Mouse (Mus musculus) kidney, embryonic 14.5 days (tissue): ENCODE measurements around the gene Rps15. TPM values are rescaled to one million over a fixed set of nuclear protein-coding genes. Genes with fewer than 3 reads are reported as not detected.
A peak's percentile ranks its signal among the peaks of the same experiment; 100 is the strongest.

ENCODE experiments used
- ATAC-seq: fragments of 200-750 bp; cut with Nextera tagmentation; 2 replicates; pipeline ENCODE4 v1.8.0; 2017; ENCODE audit warnings: moderate number of reproducible peaks, mild to moderate bottlenecking, moderate TSS enrichment, moderate library complexity; ENCODE audit not compliant: low FRiP score, low TSS enrichment
- H3K27ac ChIP-seq: fragments of 300-500 bp; sonication (generic); 2 replicates; pipeline ENCODE4 v1.5.1; 2014; ENCODE audit warnings: low read depth, mild to moderate bottlenecking, low read length, moderate library complexity, mixed read lengths
- H3K27me3 ChIP-seq: fragments of 300-500 bp; sonication (generic); 2 replicates; pipeline ENCODE4 v1.6.1; 2014; ENCODE audit warnings: mild to moderate bottlenecking, low read length; ENCODE audit not compliant: control insufficient read depth, insufficient read depth
- H3K36me3 ChIP-seq: fragments of 300-500 bp; sonication (generic); 2 replicates; pipeline ENCODE4 v1.6.1; 2014; ENCODE audit warnings: low read length, mixed read lengths; ENCODE audit not compliant: control insufficient read depth, insufficient read depth
- H3K4me1 ChIP-seq: fragments of 300-500 bp; sonication (generic); 2 replicates; pipeline ENCODE4 v1.6.1; 2014; ENCODE audit warnings: low read length, mixed read lengths; ENCODE audit not compliant: control insufficient read depth, insufficient read depth
- H3K4me2 ChIP-seq: fragments of 300-500 bp; sonication (generic); replicated peaks from 2 replicates; pipeline ENCODE4 v1.6.1; 2014; ENCODE audit warnings: low read depth, mild to moderate bottlenecking, low read length
- H3K4me3 ChIP-seq: fragments of 300-500 bp; sonication (generic); 2 replicates; pipeline ENCODE4 v1.5.1; 2014; ENCODE audit warnings: mild to moderate bottlenecking, low read length
- H3K9ac ChIP-seq: fragments of 300-500 bp; sonication (generic); 2 replicates; pipeline ENCODE4 v1.6.1; 2014; ENCODE audit warnings: low read depth, mild to moderate bottlenecking, low read length, moderate library complexity
- H3K9me3 ChIP-seq: fragments of 300-500 bp; sonication (generic); 2 replicates; pipeline ENCODE4 v1.6.1; 2016; ENCODE audit warnings: low read length; ENCODE audit not compliant: control insufficient read depth
- WGBS: fragments of 180-500 bp; shearing (Covaris S2); extraction: QIAGEN DNeasy Blood & Tissue Kit; methylation state at CpG from one replicate; pipeline ENCODE4 v1.1.7; 2014; 5-methylcytosine and 5-hydroxymethylcytosine counted together
- microRNA-seq: library from miRNA; unstranded; fragments of <30 nt; microRNA quantifications from one replicate; pipeline ENCODE4, GENCODE M21; 2016
- polyA plus RNA-seq: library from polyadenylated mRNA; unstranded; fragments of >200 nt; fragmentation: Nextera tagmentation; extraction: Ambion mirVana; gene quantifications from 2 replicates; pipeline ENCODE4 v1.2.1, GENCODE M21; 2014

Rps15 gene
- polyA plus RNA-seq, 1 experiment from 2014 or later, result 1,166 TPM

DNA sequence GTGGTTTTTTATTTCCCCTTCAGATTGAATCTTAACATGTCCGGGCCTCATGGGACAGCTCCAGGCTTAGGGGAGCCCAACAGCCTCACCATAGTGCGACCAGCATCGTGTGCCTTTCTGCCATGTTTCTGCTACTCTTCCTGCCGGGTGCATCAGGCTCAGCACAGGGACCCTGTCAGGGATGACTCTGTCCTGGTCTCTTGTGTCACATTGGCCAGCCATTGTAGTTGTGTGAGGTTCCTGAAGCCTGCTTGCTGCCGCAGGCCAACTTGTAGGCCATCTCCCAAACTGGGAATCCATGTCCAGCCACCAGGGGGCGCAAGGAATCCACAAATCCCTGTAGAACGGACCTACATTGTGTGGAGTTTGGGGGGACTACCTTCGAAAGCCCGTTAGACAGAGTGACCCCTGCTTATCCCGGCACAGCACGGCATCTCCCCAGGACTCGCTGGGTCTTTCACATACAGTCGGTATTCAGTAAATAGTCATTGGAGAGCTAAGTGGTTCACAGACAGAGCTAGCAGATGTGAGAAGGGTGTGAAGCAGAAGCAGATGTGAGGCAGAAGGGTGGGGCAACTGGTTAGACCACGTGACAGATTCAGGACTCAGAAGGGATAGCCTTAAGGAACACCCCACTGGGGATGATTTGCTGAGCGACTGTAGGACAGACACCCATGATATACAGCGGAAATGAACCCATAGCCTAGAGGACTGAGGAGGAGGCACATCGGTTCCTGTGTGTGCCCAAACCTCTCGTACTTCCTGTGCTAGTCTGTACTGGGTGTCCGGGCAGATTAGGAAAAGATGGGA lies 47.9 kb downstream of the Rps15 start:
- peaks cover 18% of the 10 kb centered on the region for H3K4me1 ChIP-seq
- no peaks in the 10 kb centered on the region for H3K9me3 ChIP-seq
- H3K4me3 ChIP-seq, result no peak overlapping the region
- WGBS, result 22% methylated on average over 19 of the region's 19 CpGs
- no peak overlapping the region for H3K9ac ChIP-seq
- H3K4me2 ChIP-seq, result no peak overlapping the region; the same call in 1 of the 2 replicates
- H3K36me3 ChIP-seq, result no peaks in the 10 kb centered on the region; the same call in 1 of the 2 replicates
- no peak overlapping the region for H3K27ac ChIP-seq
- peak; percentile 16; the same call in 1 of the 2 replicates for ATAC-seq
- H3K27me3 ChIP-seq, result peaks cover 49% of the 10 kb centered on the region

DNA sequence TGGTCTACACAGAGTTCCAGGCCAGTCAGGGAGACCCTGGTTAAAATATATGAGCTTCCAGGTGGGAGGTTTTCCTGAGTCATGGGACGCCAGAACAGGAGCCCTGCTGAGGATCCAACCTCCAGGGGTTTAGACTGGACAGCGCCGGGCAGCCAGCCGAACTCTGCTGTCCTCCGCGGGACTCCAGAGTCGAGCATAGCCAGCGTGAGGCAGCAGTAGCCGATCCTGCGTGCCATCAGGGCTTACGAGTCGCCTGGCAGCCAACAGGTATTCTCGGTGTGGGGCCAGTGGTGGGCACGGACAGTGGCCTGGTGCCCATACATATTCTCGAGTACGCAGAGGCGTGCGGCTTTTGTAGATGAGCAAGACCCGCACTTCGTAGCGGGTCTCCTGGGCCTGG lies 48.8 kb downstream of the Rps15 start:
- no peak overlapping the region for H3K4me2 ChIP-seq

DNA sequence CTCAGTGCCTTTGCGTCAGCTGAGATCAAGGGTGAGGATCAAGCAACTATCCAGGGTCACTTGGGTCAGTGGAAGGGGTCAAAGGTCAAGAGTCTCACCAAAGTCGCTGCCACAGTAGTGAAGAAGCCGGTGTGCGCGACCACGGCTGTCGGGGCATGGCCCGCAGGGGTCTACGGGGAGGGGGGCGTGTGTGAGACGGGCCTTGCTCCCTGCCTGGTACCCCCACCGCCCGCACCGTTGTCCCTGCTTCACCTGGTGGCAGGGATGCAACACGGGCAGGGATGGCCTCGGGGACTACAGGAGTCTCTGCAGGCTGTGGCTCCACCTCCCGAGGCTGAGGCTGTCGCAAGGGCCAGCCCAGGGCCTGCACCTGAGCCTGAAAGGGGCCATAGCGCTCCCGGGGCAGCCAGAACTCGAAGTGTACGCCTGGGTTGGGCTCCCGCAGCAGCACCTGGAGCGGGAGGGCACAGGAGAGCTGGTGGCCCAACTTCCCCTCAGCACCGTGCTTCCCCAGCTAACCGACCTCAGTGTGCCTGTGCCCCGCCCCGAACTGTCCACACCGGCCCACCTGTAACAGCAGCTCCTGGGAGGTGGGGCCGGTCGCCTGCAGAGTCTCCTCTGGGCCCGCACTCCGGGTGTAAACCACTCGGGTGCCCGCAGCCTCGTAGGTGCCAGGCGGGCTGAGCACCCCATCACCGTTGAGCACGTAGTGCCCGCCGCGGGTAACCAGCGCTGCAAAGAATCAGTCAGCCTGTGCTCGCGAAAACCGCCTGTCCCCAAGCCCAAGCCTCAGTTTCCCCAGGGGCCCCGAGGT lies 49.4 kb downstream of the Rps15 start:
- no peak for ATAC-seq
- no peak overlapping the region; the same call in 1 of the 2 replicates for H3K9ac ChIP-seq
- H3K36me3 ChIP-seq, result no peaks in the 10 kb centered on the region
- H3K4me2 ChIP-seq, result peak overlapping the region; percentile 51; the same call in 1 of the 2 replicates
- H3K4me1 ChIP-seq, result peaks cover 19% of the 10 kb centered on the region
- H3K27me3 ChIP-seq, result peaks cover 64% of the 10 kb centered on the region
- H3K4me3 ChIP-seq, result peak overlapping the region; percentile 28
- no peaks in the 10 kb centered on the region for H3K9me3 ChIP-seq
- H3K27ac ChIP-seq, result no peak overlapping the region
- 2% methylated on average over 47 of the region's 47 CpGs for WGBS

More for the DNA sequence above, 48.8 kb downstream of the Rps15 start:
- Histone ChIP-seq H3K27ac (no peak overlapping the region), H3K4me3 (no peak overlapping the region), H3K36me3 (no peaks in the 10 kb centered on the region), H3K9me3 (no peaks in the 10 kb centered on the region), H3K9ac (no peak overlapping the region), H3K27me3 (peaks cover 58% of the 10 kb centered on the region), H3K4me1 (peaks cover 19% of the 10 kb centered on the region)
- no peak for ATAC-seq
- 13% methylated on average over 21 of the region's 21 CpGs for WGBS

DNA sequence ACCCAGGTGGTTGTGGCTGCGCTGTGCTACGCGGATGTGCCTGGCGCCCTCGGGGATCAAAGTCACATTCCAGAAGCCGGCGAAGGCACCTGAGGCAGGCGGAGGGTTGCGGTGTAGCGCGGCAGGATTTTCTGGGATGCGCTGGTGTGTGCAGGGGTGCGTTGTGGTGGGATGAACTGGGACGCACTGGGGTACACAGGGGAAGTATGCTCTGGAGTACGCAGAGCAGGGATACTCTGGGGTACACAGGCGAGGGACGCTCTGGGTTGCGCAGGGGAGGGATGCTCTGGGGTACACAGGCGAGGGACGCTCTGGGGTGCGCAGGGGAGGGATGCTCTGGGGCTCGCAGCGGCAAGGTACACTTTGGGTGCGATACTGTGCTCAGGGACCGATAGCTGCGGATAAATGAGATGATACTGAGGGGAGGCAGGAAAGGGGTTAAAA lies 50.1 kb downstream of the Rps15 start:
- 2% methylated on average over 26 of the region's 26 CpGs for WGBS
- ATAC-seq, result peak; percentile 20
- Histone ChIP-seq H3K36me3 (no peaks in the 10 kb centered on the region), H3K27me3 (peaks cover 70% of the 10 kb centered on the region), H3K4me1 (peaks cover 19% of the 10 kb centered on the region), H3K4me3 (peak overlapping the region; percentile 28), H3K4me2 (peak overlapping the region; percentile 51), H3K9ac (0 out of 2 replicates have a peak overlapping the region, but pooled peaks have one; percentile 4), H3K27ac (no peak overlapping the region), H3K9me3 (no peaks in the 10 kb centered on the region)

DNA sequence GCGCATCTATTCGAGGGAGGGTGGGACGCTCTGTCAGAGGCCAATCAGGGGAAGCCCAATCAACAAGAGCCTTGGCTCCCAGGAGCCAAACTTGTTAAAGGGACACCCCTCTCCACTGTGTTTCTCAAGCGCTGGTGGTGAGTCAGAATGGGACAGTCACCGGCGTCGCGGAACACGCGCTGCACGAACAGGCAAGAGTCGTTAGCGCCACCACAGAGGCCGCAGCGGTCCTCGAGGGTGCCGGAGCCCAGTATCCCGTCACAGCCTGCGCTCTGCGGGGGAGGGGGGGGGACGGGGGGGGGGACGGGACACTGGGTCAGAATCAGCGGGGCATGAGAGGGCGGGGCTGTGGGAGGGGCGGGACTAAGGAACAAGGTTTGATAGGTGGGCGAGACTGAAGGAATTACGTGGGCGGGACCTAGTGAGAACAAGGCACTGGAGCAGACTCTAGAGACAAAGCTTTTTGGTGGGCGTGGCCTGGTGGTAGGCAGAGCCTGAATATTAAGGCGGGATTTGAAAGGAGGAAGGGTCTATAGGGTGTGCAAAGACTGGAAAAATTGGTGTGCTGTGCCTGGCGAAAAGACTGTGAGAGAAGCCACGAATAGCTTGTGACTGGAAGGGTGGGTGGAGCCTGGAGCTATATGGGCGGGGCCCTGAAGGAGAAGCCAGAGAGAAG lies 50.6 kb downstream of the Rps15 start:
- no peaks in the 10 kb centered on the region for H3K9me3 ChIP-seq
- H3K9ac ChIP-seq, result 0 out of 2 replicates have a peak overlapping the region, but pooled peaks have one; percentile 4
- peak overlapping the region; percentile 28 for H3K4me3 ChIP-seq
- H3K36me3 ChIP-seq, result no peaks in the 10 kb centered on the region
- peak; percentile 72 for ATAC-seq
- peaks cover 76% of the 10 kb centered on the region for H3K27me3 ChIP-seq
- peak overlapping the region; percentile 51 for H3K4me2 ChIP-seq
- under 1% methylated on average over 31 of the region's 33 CpGs for WGBS
- peaks cover 21% of the 10 kb centered on the region for H3K4me1 ChIP-seq
- no peak overlapping the region for H3K27ac ChIP-seq

DNA sequence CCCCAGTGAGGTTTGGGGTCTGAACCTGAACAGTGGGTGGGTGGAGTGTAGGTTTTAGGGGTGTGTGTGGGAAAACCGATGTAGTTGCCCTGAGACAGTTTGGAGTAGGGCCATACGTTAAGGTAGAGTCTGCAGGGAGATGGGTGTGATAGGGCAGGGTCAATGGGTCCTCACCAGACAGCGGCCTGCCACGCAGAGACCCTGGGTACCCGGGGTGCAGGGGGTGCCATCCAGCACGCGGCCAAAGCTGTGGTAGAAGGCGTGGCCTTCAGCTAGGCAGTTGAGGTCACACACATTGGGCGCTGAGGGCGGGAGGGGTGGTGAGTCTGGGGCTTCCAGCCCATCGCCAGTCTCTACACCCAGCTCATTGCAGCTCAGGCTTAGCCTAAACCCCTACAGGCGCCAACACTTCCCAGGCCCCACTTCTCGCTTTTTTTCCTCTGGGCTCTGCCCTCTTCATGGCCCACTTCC lies 51.2 kb downstream of the Rps15 start:
- peaks cover 82% of the 10 kb centered on the region for H3K27me3 ChIP-seq
- WGBS, result 31% methylated on average over 13 of the region's 13 CpGs
- peaks cover 25% of the 10 kb centered on the region for H3K4me1 ChIP-seq
- no peaks in the 10 kb centered on the region for H3K9me3 ChIP-seq
- no peak overlapping the region for H3K9ac ChIP-seq
- peak overlapping the region; percentile 51; the same call in 1 of the 2 replicates for H3K4me2 ChIP-seq
- peak; percentile 44 for ATAC-seq
- peak overlapping the region; percentile 28; the same call in 1 of the 2 replicates for H3K4me3 ChIP-seq
- H3K27ac ChIP-seq, result no peak overlapping the region
- no peaks in the 10 kb centered on the region for H3K36me3 ChIP-seq

Small RNA genes lying within 50 kb of the gene (microRNA-seq; reads per million reads assigned to microRNA genes)
- 1.1 reads per million for gene Mir6911

Other genes starting within 250 kb of the Rps15 start
- 552 and 641 TPM in 2 replicates for gene Gpx4, start 245.3 kb upstream of the Rps15 start, polyA plus RNA-seq
- gene Sbno2, start 186.9 kb upstream of the Rps15 start, polyA plus RNA-seq, result 10.6 and 14.8 TPM in 2 replicates
- 26.6 and 42.0 TPM in 2 replicates for gene Stk11, start 176.7 kb upstream of the Rps15 start, polyA plus RNA-seq
- gene Atp5d, start 153.8 kb upstream of the Rps15 start, polyA plus RNA-seq, result 519 and 582 TPM in 2 replicates
- 8.1 and 8.4 TPM in 2 replicates for gene Cbarp, start 151.6 kb upstream of the Rps15 start, polyA plus RNA-seq
- gene Midn, start 144.2 kb upstream of the Rps15 start, polyA plus RNA-seq, result 42.3 and 46.2 TPM in 2 replicates
- 80.0 and 104 TPM in 2 replicates for gene Cirbp, start 126.5 kb upstream of the Rps15 start, polyA plus RNA-seq
- 10.3 and 12.1 TPM in 2 replicates for gene 1600002K03Rik, start 119.5 kb upstream of the Rps15 start, polyA plus RNA-seq
- gene Efna2, start 113.0 kb upstream of the Rps15 start, polyA plus RNA-seq, result 15.4 and 17.3 TPM in 2 replicates
- 64.4 and 65.1 TPM in 2 replicates for gene Mum1, start 66.0 kb upstream of the Rps15 start, polyA plus RNA-seq
- gene Ndufs7, start 43.3 kb upstream of the Rps15 start, polyA plus RNA-seq, result 382 and 390 TPM in 2 replicates
- 30.2 and 33.6 TPM in 2 replicates for gene Gamt, start 31.4 kb upstream of the Rps15 start, polyA plus RNA-seq
- 45.8 and 56.9 TPM in 2 replicates for gene Dazap1, start 31.0 kb upstream of the Rps15 start, polyA plus RNA-seq
- 1.0 and 1.4 TPM in 2 replicates for gene Apc2, start 3.5 kb downstream of the Rps15 start, polyA plus RNA-seq
- gene 2310011J03Rik, start 28.1 kb downstream of the Rps15 start, polyA plus RNA-seq, result 36.1 and 40.5 TPM in 2 replicates
- 6.2 and 8.1 TPM in 2 replicates for gene Pcsk4, start 37.0 kb downstream of the Rps15 start, polyA plus RNA-seq
- 5.6 and 7.1 TPM in 2 replicates for gene Reep6, start 37.5 kb downstream of the Rps15 start, polyA plus RNA-seq
- gene Adamtsl5, start 56.0 kb downstream of the Rps15 start, polyA plus RNA-seq, result 1.2 and 2.7 TPM in 2 replicates
- 0.62 and 0.66 TPM in 2 replicates for gene Plk5, start 64.0 kb downstream of the Rps15 start, polyA plus RNA-seq
- gene Mex3d, start 95.2 kb downstream of the Rps15 start, polyA plus RNA-seq, result 8.7 and 14.6 TPM in 2 replicates
- 248 and 270 TPM in 2 replicates for gene Mbd3, start 107.1 kb downstream of the Rps15 start, polyA plus RNA-seq
- gene Uqcr11, start 114.4 kb downstream of the Rps15 start, polyA plus RNA-seq, result 806 and 1,046 TPM in 2 replicates
- 134 and 162 TPM in 2 replicates for gene Tcf3, start 141.2 kb downstream of the Rps15 start, polyA plus RNA-seq
- not detected in 2 replicates for gene Onecut3, start 202.4 kb downstream of the Rps15 start, polyA plus RNA-seq
- 0.22 and 0.24 TPM in 2 replicates for gene Atp8b3, start 246.7 kb downstream of the Rps15 start, polyA plus RNA-seq